Mouse (Mus musculus) thymus, postnatal 4 days (tissue): ENCODE data around the gene Pde4b.
"Not testable (repeated sequence)": the region's sequence is repeated elsewhere in the genome, so short reads cannot be mapped to it uniquely, and the experiment has no call there.

Source experiments
- DNase-seq: peaks from one replicate; pipeline ENCODE4 v3.0.0; 2021

Gene Pde4b

GRCm38 (mm10) chr4:102486134-102486920 lies 399.0 kb downstream of the Pde4b start:
- peak; percentile 86 for DNase-seq

GRCm38 (mm10) chr4:102486921-102487240 lies 399.5 kb downstream of the Pde4b start:
- no peak for DNase-seq

GRCm38 (mm10) chr4:102488000-102488399 lies 400.7 kb downstream of the Pde4b start:
- DNase-seq, result no peak

GRCm38 (mm10) chr4:102491468-102492123 lies 404.3 kb downstream of the Pde4b start:
- DNase-seq, result no peak

GRCm38 (mm10) chr4:102492911-102493310 lies 405.6 kb downstream of the Pde4b start:
- no peak for DNase-seq

DNA sequence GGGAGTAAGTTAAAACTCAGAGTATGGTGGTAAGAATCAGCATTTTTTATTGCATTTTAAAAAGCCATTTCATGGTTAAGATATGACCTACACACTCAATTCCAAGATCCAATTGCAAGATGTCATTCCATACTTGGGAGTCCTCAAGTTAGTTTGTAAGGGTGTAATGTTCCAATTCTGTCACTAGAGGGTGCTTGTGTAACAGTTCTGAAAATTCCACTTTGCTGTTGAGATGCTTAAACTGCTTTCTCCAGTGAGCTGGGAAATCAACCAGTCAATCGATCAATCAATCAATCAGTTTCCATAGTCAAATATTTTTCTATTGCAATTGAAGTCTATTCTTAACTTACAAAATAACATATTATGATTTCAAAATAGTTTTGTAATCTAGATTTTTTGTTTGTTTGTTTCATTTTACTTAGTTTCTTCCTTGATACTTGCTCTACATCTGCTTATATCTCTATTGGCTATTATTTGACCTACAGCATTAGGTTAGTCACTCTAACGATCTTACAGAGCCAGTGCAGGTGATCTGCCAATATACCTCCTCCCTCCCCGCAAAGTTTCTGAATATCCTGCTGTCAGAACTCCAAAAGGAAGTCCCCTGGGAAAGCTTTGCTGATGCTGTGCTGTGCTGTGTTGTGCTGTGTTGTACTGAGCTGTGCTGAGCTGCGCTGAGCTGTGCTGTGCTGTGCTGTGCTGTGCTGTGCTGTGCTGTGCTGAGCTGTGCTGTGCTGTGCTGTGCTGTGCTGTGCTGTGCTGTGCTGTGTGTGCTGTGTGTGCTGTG lies 406.2 kb downstream of the Pde4b start:
- no peak for DNase-seq

DNA sequence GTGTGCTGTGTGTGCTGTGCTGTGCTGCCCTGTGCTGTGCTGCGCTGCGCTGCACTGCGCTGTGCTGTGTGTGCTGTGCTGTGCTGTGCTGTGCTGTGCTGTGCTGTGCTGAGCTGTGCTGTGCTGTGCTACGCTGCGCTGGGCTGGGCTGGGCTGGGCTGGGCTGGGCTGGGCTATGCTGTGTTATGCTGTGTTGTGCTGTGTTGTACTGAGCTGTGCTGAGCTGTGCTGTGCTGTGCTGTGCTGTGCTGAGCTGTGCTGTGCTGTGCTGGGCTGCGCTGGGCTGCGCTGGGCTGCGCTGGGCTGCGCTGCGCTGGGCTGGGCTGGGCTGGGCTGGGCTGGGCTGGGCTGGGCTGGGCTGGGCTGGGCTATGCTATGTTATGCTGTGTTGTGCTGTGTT lies 406.9 kb downstream of the Pde4b start:
- not testable (repeated sequence) for DNase-seq

DNA sequence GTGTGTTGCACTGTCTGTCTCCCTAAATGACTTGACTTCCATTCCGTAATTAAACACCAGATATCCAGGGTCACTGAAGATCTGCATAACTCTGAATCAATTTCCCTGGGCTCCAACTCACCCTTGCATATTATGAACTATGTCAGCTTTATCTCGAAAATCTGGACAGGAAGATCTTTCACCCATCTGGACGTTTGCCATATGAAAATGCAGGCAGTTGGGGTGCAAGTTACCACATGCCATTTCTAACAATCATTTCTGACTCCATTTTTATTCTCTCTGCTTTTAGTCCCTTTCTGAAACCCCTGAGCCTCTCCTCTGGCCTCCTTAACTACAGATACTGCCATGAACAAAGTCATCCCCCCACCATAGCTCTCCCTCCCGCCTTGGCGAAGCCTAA lies 407.7 kb downstream of the Pde4b start:
- no peak for DNase-seq

DNA sequence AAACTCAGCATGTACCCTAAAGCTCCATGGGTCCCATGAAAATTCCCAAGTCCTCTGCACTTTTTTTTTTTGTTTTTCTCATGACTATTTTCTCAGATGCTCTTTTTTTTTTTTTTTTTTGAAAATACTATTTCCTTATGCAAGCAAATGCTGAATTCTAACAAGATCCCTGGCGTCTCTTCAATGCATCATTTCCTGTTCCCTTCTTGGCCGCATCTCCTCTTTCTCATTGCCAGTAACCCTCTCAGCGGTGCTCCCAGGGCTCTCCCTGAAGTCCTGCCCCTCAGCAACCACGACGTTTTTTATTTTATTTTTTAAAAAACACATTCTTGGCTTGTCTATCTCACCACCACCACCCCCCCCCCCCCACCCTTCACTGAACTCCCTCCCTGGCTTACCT lies 408.1 kb downstream of the Pde4b start:
- DNase-seq, result no peak

DNA sequence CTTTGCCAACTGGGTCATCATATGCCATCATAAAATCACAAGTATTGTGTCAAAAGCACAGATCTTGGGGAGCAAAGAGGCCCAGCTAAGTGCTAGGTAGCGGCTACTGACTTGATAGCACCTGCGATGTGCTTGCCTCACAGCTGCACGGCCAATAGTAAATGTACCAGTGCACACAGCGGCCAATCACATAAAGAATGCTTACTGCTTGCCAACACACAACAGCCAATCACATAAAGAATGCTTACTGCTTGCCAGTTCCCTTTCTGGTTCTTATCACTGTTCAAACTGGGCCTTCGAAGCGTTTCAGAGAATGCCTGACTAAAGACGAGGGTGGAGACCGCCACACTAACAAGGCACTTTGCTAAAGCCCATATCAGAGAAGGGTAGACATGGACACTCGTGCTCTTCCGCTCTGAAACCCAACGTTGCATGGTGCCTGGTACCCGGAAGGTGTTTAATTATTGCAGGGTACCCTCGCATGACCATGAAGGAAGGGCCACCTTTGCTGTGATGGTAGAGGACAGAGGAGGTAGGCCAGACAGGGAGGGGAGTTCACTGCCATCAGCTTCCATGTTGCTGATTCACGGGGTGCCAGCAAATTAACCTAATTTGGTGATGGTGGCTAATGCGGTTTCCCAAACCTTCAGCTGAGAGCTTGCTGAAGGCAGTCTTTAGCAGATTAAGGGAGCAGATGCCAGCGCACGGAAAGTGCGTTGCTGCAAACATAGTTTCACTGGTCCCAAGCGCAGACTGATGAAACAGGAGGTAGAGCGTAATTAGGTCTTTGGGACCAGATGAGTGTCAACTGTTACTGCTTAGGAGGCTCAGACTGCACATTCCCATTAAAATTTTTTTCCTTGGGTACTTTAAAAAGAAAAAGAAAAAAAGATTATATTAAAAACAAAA lies 409.2 kb downstream of the Pde4b start:
- no peak for DNase-seq

GRCm38 (mm10) chr4:102497221-102497620 lies 409.9 kb downstream of the Pde4b start:
- DNase-seq, result no peak

DNA sequence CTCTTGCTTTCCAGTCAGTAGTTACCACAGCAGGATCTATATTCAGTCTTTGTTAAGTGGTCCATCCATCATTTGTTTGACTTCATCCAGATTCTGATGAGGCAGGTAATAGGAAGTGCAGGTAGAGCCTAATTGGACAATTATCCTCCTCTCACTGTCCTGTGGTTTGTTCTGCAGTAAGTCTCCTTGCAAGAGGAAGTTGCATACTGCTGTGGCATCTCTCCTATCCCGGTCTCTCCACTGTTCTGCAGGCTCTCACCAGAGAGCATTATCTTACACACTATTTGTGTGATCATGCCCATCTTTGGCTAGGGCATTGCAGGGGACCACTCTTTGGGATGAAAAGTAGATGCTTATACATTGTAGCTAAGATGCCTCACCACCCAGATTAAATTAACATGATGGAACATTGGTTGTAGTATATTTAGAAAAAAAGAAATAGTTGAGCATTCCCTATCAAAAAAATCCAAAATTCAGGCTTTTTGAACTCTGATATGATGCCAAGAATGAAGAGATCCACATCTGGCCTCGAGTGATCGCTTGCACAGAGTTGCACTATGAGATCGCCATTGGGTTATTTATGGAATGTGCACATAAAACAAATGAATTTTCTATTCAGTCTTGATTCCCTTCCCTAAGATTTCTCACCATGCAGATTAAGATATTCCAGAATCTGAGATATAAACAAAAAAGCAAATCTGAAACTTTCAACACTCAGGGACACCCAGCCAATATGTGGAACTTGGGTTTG lies 411.0 kb downstream of the Pde4b start:
- DNase-seq, result no peak

GRCm38 (mm10) chr4:102498920-102499316 lies 411.6 kb downstream of the Pde4b start:
- no peak for DNase-seq

DNA sequence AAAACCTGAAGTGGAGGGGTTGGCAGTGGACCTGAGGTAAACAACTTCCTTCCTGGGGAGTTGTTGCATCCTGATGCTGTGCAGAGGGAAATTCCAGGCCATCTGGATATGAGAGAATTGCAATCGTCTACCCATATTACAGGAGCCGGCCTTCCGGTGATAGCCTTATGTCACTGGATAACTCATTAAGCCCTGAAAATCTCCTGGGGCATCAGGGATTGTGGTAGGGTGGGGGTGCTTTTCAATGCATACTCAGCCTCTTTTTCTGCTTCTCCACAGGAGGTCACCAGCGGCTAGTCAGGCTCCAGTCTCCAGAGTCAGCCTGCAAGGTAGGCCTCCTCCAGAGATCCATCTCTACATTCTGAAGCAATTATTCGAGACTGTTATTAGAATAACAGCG lies 418.4 kb downstream of the Pde4b start:
- no peak for DNase-seq

- DNase-seq, result peak; percentile 52
Observed at GRCm38 (mm10) chr4:102506376-102507280, 419.3 kb downstream of the Pde4b start.

DNA sequence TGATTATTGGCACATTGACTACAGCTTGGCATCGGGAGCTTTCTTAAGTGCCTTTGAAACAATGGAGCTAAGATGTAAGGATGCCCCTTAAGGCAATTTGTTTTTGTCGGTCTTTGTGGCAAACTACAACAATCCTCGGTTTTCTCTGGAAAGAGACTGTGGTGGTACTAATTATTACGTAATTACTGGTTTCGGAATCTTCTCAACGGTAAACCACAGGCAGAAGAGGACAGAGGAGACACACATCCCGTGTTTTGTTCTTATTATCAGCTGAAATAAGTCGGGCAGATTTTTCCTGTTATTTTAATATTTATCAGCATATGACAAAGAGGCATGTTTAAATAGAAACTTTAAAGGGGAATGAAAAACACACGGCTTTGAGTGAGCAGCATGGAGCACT lies 420.0 kb downstream of the Pde4b start:
- DNase-seq, result no peak

GRCm38 (mm10) chr4:102507753-102508152 lies 420.4 kb downstream of the Pde4b start:
- peak; percentile 64 for DNase-seq

DNA sequence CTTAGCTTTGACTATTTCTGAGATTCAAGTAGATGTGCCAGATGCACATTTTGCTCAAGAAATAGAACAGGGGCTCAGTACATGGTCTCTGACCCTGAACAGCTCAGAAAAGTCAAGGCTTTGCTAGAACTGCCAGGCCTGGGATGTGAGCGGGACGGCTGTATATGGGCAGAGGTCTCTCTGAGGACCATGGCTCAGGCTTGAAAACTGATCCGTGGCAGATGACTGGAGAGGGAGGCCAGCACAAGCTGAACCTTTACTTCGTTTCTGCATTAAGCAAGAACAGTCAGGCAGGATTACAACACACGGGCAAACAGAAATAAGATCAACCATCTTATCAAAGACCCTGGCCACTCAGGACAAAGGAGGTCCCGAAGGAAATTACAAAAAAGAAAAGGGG lies 422.7 kb downstream of the Pde4b start:
- DNase-seq, result no peak

DNA sequence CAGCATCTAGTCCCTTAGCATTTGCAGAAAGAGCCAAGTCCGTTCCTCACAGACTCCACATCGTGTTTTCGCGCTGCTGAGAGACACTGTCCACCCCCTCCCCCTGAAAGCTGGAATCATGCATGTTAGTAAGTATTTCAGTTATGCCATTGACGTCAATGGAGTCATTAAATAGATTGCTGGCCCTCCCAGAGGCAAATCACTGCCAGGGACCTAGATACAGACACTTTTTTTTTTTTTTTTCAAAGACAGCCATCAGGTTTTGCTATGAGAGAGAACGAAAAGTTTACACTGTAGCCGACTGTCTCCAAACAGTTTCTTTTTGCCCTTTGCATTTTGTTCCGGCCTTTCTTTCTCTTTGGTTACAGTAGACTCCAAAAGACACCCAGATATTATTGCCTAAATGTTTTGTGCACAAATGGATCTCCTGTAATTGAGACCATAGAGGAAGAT lies 423.6 kb downstream of the Pde4b start:
- peak; percentile 53 for DNase-seq

DNA sequence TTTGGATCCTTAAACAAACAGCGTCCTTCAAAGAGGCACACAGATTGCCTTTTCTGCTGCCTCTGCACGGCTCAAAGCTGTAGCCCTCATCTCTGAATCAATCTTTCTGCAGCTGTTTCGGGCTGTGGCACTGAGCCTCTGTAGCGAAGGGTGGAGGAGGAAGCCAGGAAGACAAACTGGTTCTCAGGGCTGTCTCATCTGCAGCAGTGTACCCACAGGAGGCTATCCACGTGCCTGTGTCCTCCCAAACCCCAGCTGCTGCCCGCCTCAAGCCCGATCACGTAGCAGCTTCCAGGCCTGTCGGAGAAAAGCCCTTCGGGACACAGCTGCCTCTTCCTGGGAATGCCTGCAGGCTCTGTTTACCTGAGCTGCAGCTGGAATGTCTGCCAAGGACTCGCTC lies 424.2 kb downstream of the Pde4b start:
- DNase-seq, result peak; percentile 68

- no peak for DNase-seq
Observed at GRCm38 (mm10) chr4:102512940-102513339, 425.6 kb downstream of the Pde4b start.
